Mouse (Mus musculus): Measurements from ENCODE around the gene Tjap1. TPM values are rescaled to one million over a fixed set of nuclear protein-coding genes. Genes with fewer than 3 reads are reported as not detected.

Tjap1 gene
- polyA plus RNA-seq, 1 experiment from 2014 or later, result 46.4 TPM

MicroRNAs within 50 kb of the gene (microRNA counts, 519-probe panel; counts per million panel counts)
- microRNA mmu-miR-693-3p (not detected), microRNA mmu-miR-693-5p (not detected)

Small RNA genes lying within 50 kb of the gene (microRNA-seq; reads per million reads assigned to microRNA genes)
- not detected for gene Mir693

Other genes with a start within 250 kb of the Tjap1 start
- 132 and 141 TPM in 2 replicates for gene Mrps18a, start 172.0 kb downstream of the Tjap1 start, polyA plus RNA-seq (2014; fragmentation: Nextera tagmentation; extraction: Ambion mirVana)
- gene Rsph9, start 138.8 kb downstream of the Tjap1 start, polyA plus RNA-seq (2014; fragmentation: Nextera tagmentation; extraction: Ambion mirVana), result 13.1 and 15.8 TPM in 2 replicates
- 32.2 and 35.3 TPM in 2 replicates for gene Mad2l1bp, start 129.5 kb downstream of the Tjap1 start, polyA plus RNA-seq (2014; fragmentation: Nextera tagmentation; extraction: Ambion mirVana)
- gene Gtpbp2, start 122.0 kb downstream of the Tjap1 start, polyA plus RNA-seq (2014; fragmentation: Nextera tagmentation; extraction: Ambion mirVana), result 33.0 and 36.3 TPM in 2 replicates
- 14.3 and 14.7 TPM in 2 replicates for gene Polh, start 80.4 kb downstream of the Tjap1 start, polyA plus RNA-seq (2014; fragmentation: Nextera tagmentation; extraction: Ambion mirVana)
- 47.9 and 48.4 TPM in 2 replicates for gene Xpo5, start 80.2 kb downstream of the Tjap1 start, polyA plus RNA-seq (2014; fragmentation: Nextera tagmentation; extraction: Ambion mirVana)
- gene Polr1c, start 35.0 kb downstream of the Tjap1 start, polyA plus RNA-seq (2014; fragmentation: Nextera tagmentation; extraction: Ambion mirVana), result 86.8 and 87.9 TPM in 2 replicates
- 104 and 106 TPM in 2 replicates for gene Yipf3, start 34.9 kb downstream of the Tjap1 start, polyA plus RNA-seq (2014; fragmentation: Nextera tagmentation; extraction: Ambion mirVana)
- gene Lrrc73, start 29.5 kb downstream of the Tjap1 start, polyA plus RNA-seq (2014; fragmentation: Nextera tagmentation; extraction: Ambion mirVana), result 0.55 and 0.85 TPM in 2 replicates
- gene Dlk2, start 14.4 kb upstream of the Tjap1 start, polyA plus RNA-seq (2014; fragmentation: Nextera tagmentation; extraction: Ambion mirVana), result 2.8 and 3.9 TPM in 2 replicates
- 4.6 and 4.9 TPM in 2 replicates for gene Abcc10, start 45.3 kb upstream of the Tjap1 start, polyA plus RNA-seq (2014; fragmentation: Nextera tagmentation; extraction: Ambion mirVana)
- 12.7 and 16.5 TPM in 2 replicates for gene Zfp318, start 100.7 kb upstream of the Tjap1 start, polyA plus RNA-seq (2014; fragmentation: Nextera tagmentation; extraction: Ambion mirVana)
- 1.3 and 1.7 TPM in 2 replicates for gene Crip3, start 145.9 kb upstream of the Tjap1 start, polyA plus RNA-seq (2014; fragmentation: Nextera tagmentation; extraction: Ambion mirVana)
- not detected in 2 replicates for gene Slc22a7, start 155.4 kb upstream of the Tjap1 start, polyA plus RNA-seq (2014; fragmentation: Nextera tagmentation; extraction: Ambion mirVana)
- 0.25 and 0.27 TPM in 2 replicates for gene Ttbk1, start 204.6 kb upstream of the Tjap1 start, polyA plus RNA-seq (2014; fragmentation: Nextera tagmentation; extraction: Ambion mirVana)
- gene Dnph1, start 213.7 kb upstream of the Tjap1 start, polyA plus RNA-seq (2014; fragmentation: Nextera tagmentation; extraction: Ambion mirVana), result 56.3 and 65.5 TPM in 2 replicates